Comparison of ENCODE assay signal across 10 mouse cellular contexts in the genomic region with DNA sequence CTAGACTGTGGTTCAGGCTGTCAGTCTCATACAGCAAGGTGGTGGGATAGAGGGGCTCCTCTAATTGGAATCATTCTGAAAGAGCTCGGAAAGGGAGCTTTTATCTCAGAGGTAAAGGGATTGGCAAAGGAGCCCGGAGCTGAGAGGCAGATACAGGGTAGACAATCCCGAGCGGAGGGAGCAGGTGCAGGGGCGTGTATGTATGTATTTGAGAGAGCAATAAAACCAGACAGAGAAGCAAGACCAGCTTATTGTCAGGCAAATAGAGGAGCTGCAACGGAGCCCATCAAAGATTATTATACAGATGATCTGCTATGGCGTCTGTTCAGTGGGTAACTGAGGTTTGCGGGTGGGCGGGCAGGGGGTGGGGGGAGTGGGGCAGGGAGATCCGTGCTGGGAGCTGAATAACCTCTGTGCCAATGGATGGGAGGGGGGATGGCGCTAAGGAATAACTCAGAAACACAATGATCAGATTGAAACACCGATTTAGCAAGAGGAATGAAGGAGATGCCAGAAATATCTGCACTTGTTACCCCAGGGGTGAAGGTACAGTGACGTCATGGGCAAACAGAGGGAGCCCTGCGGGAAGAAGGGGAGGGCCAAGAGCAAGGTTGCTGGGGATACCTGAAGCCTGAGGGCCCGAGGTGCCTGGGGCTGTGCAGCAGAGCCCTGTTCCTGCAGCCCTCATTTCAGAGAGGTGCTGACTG. TPM values are rescaled to one million over a fixed set of nuclear protein-coding genes. Genes with fewer than 3 reads are reported as not detected.
DNase-seq lines count a peak whose midpoint lies in the region; ATAC-seq lines count a peak whose summit lies in the region.
"Had no signal": no experiment of that assay in that cellular context is flagged by ENCODE, and none has a peak within 500 bp of the region (broad histone marks: within the 10 kb centered on the region; RNA-seq: fewer than 3 reads in every experiment).

No protein-coding gene starts in this region.

- peak; percentile 39 for DNase-seq in cerebellum, adult 9-10 months
- no peak for DNase-seq in lung, postnatal 10 days
- DNase-seq in midbrain, embryonic 10.5 days (ENCODE audit: low spot score) = no peak
- DNase-seq in yolk sac, embryonic 10.5 days (ENCODE audit: low spot score) = peak; percentile 8
- DNase-seq in thymus, adult 18-20 months = no peak
- DNase-seq in adrenal gland, adult 2 months = no peak
- DNase-seq: left cerebral cortex, postnatal 4 days had no signal

- H3K27me3 ChIP-seq in lung, embryonic 16.5 days (ENCODE audit: control insufficient read depth, insufficient read depth, low read depth, low read length) = peaks cover 11% of the 10 kb centered on the region; the same call in 1 of the 2 replicates
- peaks cover 45% of the 10 kb centered on the region for H3K27me3 ChIP-seq in midbrain, embryonic 10.5 days (ENCODE audit: low read depth, poor library complexity, severe bottlenecking)

- ATAC-seq in cerebellum, adult (ENCODE audit: insufficient number of reproducible peaks, low FRiP score, low TSS enrichment) = no peak
- peak; percentile 65 for ATAC-seq in lung, embryonic 16.5 days (ENCODE audit: low read depth)

- H3K9ac ChIP-seq in lung, embryonic 16.5 days (ENCODE audit: low read length) = no peak overlapping the region

- H3K36me3 ChIP-seq in lung, embryonic 16.5 days (ENCODE audit: control insufficient read depth, insufficient read depth, low read length) = no peaks in the 10 kb centered on the region
- H3K36me3 ChIP-seq in midbrain, embryonic 10.5 days = no peaks in the 10 kb centered on the region

- H3K4me2 ChIP-seq in lung, embryonic 16.5 days (ENCODE audit: low read depth, low read length) = no peak overlapping the region

- peaks cover 16% of the 10 kb centered on the region for H3K4me1 ChIP-seq in lung, embryonic 16.5 days (replicated peaks; ENCODE audit: control insufficient read depth, insufficient read depth, low read length)
- H3K4me1 ChIP-seq in midbrain, embryonic 10.5 days = peaks cover 85% of the 10 kb centered on the region

- no peaks in the 10 kb centered on the region for H3K9me3 ChIP-seq in lung, embryonic 16.5 days (ENCODE audit: control insufficient read depth, low read length)
- no peaks in the 10 kb centered on the region for H3K9me3 ChIP-seq in midbrain, embryonic 10.5 days (replicated peaks)

- H3K27ac ChIP-seq in lung, embryonic 16.5 days (ENCODE audit: low read length) = no peak overlapping the region
- H3K27ac ChIP-seq in midbrain, embryonic 10.5 days (replicated peaks) = peak overlapping the region; percentile 71
- H3K27ac ChIP-seq: kidney, postnatal 0 days had no signal

- WGBS in lung, embryonic 16.5 days = 35% methylated on average over 15 of the region's 15 CpGs
- WGBS in midbrain, embryonic 10.5 days = 33% methylated on average over 15 of the region's 15 CpGs

- H3K4me3 ChIP-seq in lung, embryonic 16.5 days (ENCODE audit: low read length) = no peak overlapping the region
- peak overlapping the region; percentile 5; the same call in 1 of the 2 replicates for H3K4me3 ChIP-seq in midbrain, embryonic 10.5 days

RNA-seq across cellular contexts. Expression of a gene that starts 8.3 kb away (rescaled TPM):
- 0.10 and 0.15 TPM in 2 replicates for polyA plus RNA-seq in lung, embryonic 16.5 days (2015; fragmentation: Nextera tagmentation; extraction: Ambion mirVana)
- polyA plus RNA-seq in midbrain, embryonic 10.5 days (2016; fragmentation: Nextera tagmentation; extraction: Ambion mirVana) = 8.3 and 15.1 TPM in 2 replicates
- under 1 TPM in 1 of 2 experiments, not detected in 1; 0.10 TPM for total RNA-seq in adrenal gland, adult 2 months (2021)
- polyA plus RNA-seq in adrenal gland, adult 2 months (2012; rRNA removed) = 0.02 TPM in 2 replicates

Comparison
In these comparisons a context has a peak if more than half of its experiments do, and no peak if none do; other contexts are left out.
1. DNase-seq: peak in cerebellum, adult 9-10 months (single experiment) and yolk sac, embryonic 10.5 days (single experiment); none in lung, postnatal 10 days (single experiment), midbrain, embryonic 10.5 days (single experiment), thymus, adult 18-20 months (0 of 2) and adrenal gland, adult 2 months (single experiment).